Mouse (Mus musculus) embryonic stem cell, embryonic (primary cell): ENCODE results near the gene Fam214b.

Experiments used
- CTCF ChIA-PET, 4 experiments: fragments of 300-600 bp in 2 of 4; fragments of 350-600 bp in 2 of 4; sonication (Branson Sonifier 250); formaldehyde crosslinking; loops; one replicate each; lab custom pipeline; 2022; ENCODE audit warnings: inconsistent platforms in 2 of 4; lab: Charles Lee
- POLR2A ChIA-PET, 4 experiments: fragments of 300-600 bp in 2 of 4; fragments of 350-600 bp in 2 of 4; sonication (Branson Sonifier 250); formaldehyde crosslinking; loops; one replicate each; lab custom pipeline; 2022; ENCODE audit warnings: antibody characterized with exemption in 4 of 4, inconsistent platforms in 1 of 4; lab: Charles Lee

The Fam214b gene

DNA sequence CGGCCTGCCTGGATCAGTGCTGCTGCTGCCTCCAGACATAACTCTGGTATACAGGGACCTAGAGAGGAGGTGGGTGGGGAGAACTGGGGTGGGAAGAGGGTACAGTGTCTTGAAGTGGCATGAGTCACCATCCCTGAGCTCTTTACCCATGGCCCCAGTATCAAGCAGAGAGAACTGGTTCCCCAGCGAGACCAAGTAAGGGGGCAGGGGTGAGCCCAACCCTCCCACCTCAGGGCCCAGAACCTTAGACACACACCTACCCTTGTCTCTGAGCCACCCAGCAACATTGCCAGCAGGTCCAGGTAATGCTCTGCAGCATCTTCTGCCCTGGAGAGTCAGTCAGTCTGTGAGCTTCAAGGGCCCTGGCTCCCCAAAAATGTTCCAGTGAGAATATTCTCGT lies 41.1 kb downstream of the Fam214b start:
- ChIA-PET CTCF (interaction anchor here (0.6 to 2.8 kb wide), 16 partner anchors 10 to 495 kb away, joined by 3 to 17 read pairs (median 4); partner anchors contain the start of genes Pigo (in 2 of the 4), Arhgef39 (in 1 of the 4) and Stoml2 (in 1 of the 4)), POLR2A (interaction anchor here in 2 of 4 experiments (0.5 to 3.3 kb wide), 13 partner anchors 10 to 529 kb away, joined by 3 to 15 read pairs (median 5); partner anchors contain the start of genes Pigo (in 2 of the 2) and Stoml2 (in 2 of the 2))

DNA sequence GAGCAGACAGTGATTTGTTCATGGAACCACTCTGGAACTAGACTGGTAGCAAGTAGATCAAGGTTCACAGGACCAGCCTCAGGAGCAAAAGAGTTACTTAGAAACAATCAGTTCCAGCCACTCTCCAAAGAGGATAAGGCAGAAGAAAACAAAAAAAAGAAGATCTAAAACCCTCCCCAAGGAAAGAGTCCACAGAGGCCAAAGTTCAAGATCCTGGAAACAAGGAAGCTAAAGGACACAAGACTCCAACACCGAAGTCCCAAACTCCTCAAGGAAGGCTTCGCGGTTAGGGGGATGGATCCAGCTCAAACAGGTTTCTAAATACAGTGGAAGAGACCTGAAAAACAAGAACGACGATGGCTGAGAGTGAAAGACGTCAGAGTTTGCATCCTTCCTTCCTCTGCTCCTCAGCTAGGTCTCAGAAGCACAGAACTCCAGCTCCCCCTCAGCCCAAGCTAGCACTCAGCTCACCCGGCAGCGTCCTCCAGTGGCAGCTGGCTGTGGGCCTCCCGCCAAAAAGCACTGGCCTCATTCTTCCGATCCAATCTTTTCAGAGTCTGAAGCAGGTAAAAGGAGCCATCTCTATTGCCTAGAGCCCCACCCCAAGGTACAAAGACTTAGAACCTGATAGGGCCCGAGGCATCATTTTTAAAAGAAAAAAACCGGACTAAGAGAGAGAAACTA lies 43.1 kb downstream of the Fam214b start:
- POLR2A ChIA-PET = interaction anchor here in 2 of 4 experiments (0.7 to 5.1 kb wide), 12 partner anchors 12 to 559 kb away, joined by 3 to 38 read pairs (median 4); partner anchors contain the start of genes Stoml2 (in 2 of the 2), Creb3 (in 1 of the 2), Pigo (in 1 of the 2) and Tln1 (in 1 of the 2)
- CTCF ChIA-PET = interaction anchor here in 2 of 4 experiments (0.6 to 2.8 kb wide), 5 partner anchors 18 to 1451 kb away, joined by 3 to 17 read pairs (median 4); no protein-coding TSS in a partner anchor

DNA sequence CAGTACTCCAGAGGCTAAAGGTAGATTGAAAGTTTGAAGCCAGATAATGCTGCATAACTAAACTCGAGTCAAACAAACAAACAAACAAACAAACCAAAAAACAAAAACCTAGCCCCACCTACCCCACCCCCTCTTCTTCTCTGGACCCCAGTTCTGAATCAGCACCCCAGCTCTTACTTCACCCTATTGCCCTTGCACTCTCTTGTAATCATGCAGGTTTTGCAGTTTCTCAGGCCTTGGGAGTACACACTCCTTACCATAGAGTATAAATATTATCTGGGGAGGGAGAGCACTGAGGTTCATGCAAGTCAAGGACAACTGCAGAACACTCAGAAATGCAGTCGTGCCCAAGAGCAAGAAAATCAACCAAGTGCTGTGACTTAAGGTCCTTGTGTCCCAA lies 44.7 kb downstream of the Fam214b start:
- POLR2A ChIA-PET = interaction anchor here in 3 of 4 experiments (1.1 to 5.1 kb wide), 14 partner anchors 9 to 558 kb away, joined by 3 to 73 read pairs (median 18); partner anchors contain the start of genes Pigo (in 2 of the 3), Stoml2 (in 2 of the 3), Dnajb5 (in 1 of the 3) and Fancg (in 1 of the 3)
- CTCF ChIA-PET = interaction anchor here in 2 of 4 experiments (0.6 to 1.5 kb wide), 4 partner anchors 22 to 527 kb away, joined by 3 to 7 read pairs (median 4); partner anchors contain the start of gene Pigo (in 1 of the 2)

- POLR2A ChIA-PET = interaction anchor here (0.5 to 5.1 kb wide), 62 partner anchors 9 to 1279 kb away, joined by 3 to 73 read pairs (median 5); partner anchors contain the start of genes Dnajb5 (in 3 of the 4), Fancg (in 3 of the 4), Pigo (in 3 of the 4) and Ccdc107 (in 2 of the 4)
- CTCF ChIA-PET = interaction anchor here in 3 of 4 experiments (0.5 to 1.9 kb wide), 12 partner anchors 17 to 527 kb away, joined by 3 to 9 read pairs (median 4); partner anchors contain the start of gene Pigo (in 1 of the 3)
Observed at GRCm38 (mm10) chr4:43000141-43000986, 45.7 kb downstream of the Fam214b start, which contains the start of gene Vcp. Vcp (minus strand) TSS chr4:43000507.

DNA sequence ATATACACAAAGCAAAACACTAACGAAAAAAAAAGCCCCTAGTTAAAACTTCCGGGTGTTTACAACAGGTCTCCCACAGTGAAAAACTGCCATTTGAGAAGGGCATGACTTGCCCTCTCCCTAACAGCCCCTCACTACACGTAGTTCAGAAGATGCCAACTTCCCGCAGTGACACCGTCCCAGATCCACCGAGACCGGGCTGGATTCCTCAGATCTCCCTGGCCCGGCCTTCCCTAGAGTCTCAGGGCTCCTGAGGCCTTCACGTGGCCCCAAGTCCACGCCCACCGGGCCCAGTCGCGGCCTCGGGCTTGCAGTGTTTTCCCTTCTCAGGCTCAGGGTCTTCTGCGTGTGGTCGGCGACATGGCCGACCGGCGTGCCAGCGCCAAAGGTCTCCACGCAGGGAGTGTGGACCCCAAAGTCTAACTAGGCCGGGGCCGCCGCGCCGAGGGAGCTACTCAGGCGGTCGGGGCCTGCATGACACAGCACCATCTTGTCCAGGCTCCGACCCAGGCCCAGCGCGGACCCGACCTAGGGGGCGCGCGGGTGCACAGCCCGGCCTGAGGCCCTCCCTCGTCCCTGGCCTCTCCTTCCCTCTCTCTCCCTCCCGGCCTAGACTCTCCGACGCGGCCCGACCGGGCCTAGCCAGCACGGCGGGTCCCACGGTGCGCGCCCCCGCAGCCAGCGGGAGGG lies 46.4 kb downstream of the Fam214b start:
- POLR2A ChIA-PET = interaction anchor here (0.5 to 5.1 kb wide), 54 partner anchors 10 to 1875 kb away, joined by 3 to 73 read pairs (median 6); partner anchors contain the start of genes Dnajb5 (in 3 of the 4), Pigo (in 3 of the 4), Ccdc107 (in 2 of the 4) and Fancg (in 2 of the 4)
- CTCF ChIA-PET = interaction anchor here in 3 of 4 experiments (0.8 to 1.9 kb wide), 6 partner anchors 19 to 48 kb away, joined by 3 to 7 read pairs (median 3); partner anchors contain the start of gene Pigo (in 1 of the 3)

GRCm38 (mm10) chr4:42998022-42998421 lies 48.0 kb downstream of the Fam214b start:
- CTCF ChIA-PET = interaction anchor here in 2 of 4 experiments (1.0 to 1.4 kb wide), 3 partner anchors 12 to 23 kb away, joined by 3 to 4 read pairs (median 3); partner anchors contain the start of gene Fancg (in 1 of the 2)
- POLR2A ChIA-PET = interaction anchor here in 3 of 4 experiments (0.7 to 4.6 kb wide), 20 partner anchors 9 to 1874 kb away, joined by 3 to 73 read pairs (median 6); partner anchors contain the start of genes Fancg (in 2 of the 3), Fam214b (in 1 of the 3), Nol6 (in 1 of the 3) and Pigo (in 1 of the 3)

DNA sequence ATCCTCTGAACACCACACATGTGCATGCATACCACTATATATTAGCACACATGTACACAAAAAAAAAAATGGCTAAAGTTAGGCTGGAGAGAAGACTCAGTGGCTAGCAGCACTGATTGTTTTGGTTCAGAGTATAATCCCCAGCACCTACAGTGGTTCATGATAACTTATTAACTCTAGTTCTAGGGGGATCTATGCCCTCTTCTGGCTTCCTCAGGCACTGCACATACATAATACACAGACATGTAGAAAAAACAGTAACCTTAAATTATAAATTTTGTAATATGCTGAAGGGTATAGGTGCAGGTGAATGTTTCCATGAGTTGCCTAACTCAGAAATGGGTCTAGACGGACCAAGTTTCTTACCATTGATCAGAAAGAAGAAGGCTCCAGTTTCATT lies 57.7 kb downstream of the Fam214b start:
- CTCF ChIA-PET = interaction anchor here in 1 of 4 experiments (0.6 kb wide), 1 partner anchor 62 kb away, joined by 3 read pairs; no protein-coding TSS in a partner anchor

More for the DNA sequence above, 57.7 kb downstream of the Fam214b start:
- POLR2A ChIA-PET = interaction anchor here in 2 of 4 experiments (1.5 to 6.3 kb wide), 6 partner anchors 11 to 43 kb away, joined by 4 to 57 read pairs (median 20); partner anchors contain the start of genes Vcp (in 2 of the 2) and Stoml2 (in 1 of the 2)
